18 mouse cellular contexts compared by ENCODE assay signal in genomic region chr15:27708968-27709612, GRCm38 (mm10). TPM values are rescaled to one million over a fixed set of nuclear protein-coding genes. Genes with fewer than 3 reads are reported as not detected.
DNase-seq lines count a peak whose midpoint lies in the region; TF ChIP-seq lines count a peak whose summit lies in the region.
"Had no signal": no experiment of that assay in that cellular context is flagged by ENCODE, and none has a peak within 500 bp of the region (broad histone marks: within the 10 kb centered on the region; RNA-seq: fewer than 3 reads in every experiment).

No protein-coding gene starts in this region.

- TF ChIP-seq CTCF in bone marrow, adult 2 months (IDR thresholded peaks at IDR 0.05; ENCODE audit: control insufficient read depth, insufficient read depth, low read length) = no peak
- TF ChIP-seq CTCF in small intestine, adult 2 months (IDR thresholded peaks at IDR 0.05; ENCODE audit: extremely low read depth, insufficient read length, insufficient replicate concordance, low read depth, low read length) = no peak
- no peak for TF ChIP-seq CTCF in layer of hippocampus, adult 2 months (conservative IDR thresholded peaks at IDR 0.05)

- H3K36me3 ChIP-seq in macrophage (ENCODE audit: inconsistent target) = no peaks in the 10 kb centered on the region
- no peaks in the 10 kb centered on the region for H3K36me3 ChIP-seq in small intestine, adult 2 months (ENCODE audit: control insufficient read depth, insufficient read depth, low read length)
- H3K36me3 ChIP-seq: embryonic facial prominence, embryonic 12.5 days; heart, embryonic 12.5 days; hindbrain, embryonic 10.5 days; limb, embryonic 12.5 days; neural tube, embryonic 13.5 days had no signal

- peak; percentile 25 to 26 for DNase-seq in lung, adult 18-20 months
- no peak for DNase-seq in lung, postnatal 10 days
- DNase-seq in retina, postnatal 1 day = no peak
- no peak for DNase-seq in layer of hippocampus, adult 2 months (ENCODE audit: low spot score in 2 of 2)
- DNase-seq: adrenal gland, postnatal 10 days; cerebellum, postnatal 10 days; gastrocnemius, postnatal 36 days; lung, embryonic 14.5 days; midbrain, embryonic 14.5 days; right cerebral cortex, adult 18-20 months had no signal

- no peak overlapping the region for H3K4me3 ChIP-seq in bone marrow, adult 2 months (replicated peaks; ENCODE audit: control insufficient read depth, low read depth, low read length)
- H3K4me3 ChIP-seq in macrophage (ENCODE audit: inconsistent target) = no peak overlapping the region
- no peak overlapping the region for H3K4me3 ChIP-seq in small intestine, adult 2 months (ENCODE audit: low read depth, low read length)
- no peak overlapping the region for H3K4me3 ChIP-seq in layer of hippocampus, adult 2 months
- H3K4me3 ChIP-seq: embryonic facial prominence, embryonic 12.5 days; heart, embryonic 12.5 days; hindbrain, embryonic 10.5 days; limb, embryonic 12.5 days; neural tube, embryonic 13.5 days had no signal

- TF ChIP-seq POLR2A in bone marrow, adult 2 months (IDR thresholded peaks at IDR 0.05; ENCODE audit: borderline replicate concordance, control insufficient read depth, low read depth, low read length) = no peak
- no peak for TF ChIP-seq POLR2A in small intestine, adult 2 months (IDR thresholded peaks at IDR 0.05; ENCODE audit: low read depth, low read length)

- H3K27ac ChIP-seq in bone marrow, adult 2 months (ENCODE audit: control insufficient read depth, insufficient read depth, low read depth, low read length, poor library complexity) = peak overlapping the region; percentile 29; the same call in 1 of the 2 replicates
- H3K27ac ChIP-seq in macrophage = peak overlapping the region; percentile 96
- peak overlapping the region; percentile 24; the same call in 1 of the 2 replicates for H3K27ac ChIP-seq in small intestine, adult 2 months (ENCODE audit: insufficient read depth, low read depth, low read length)
- no peak overlapping the region; the same call in 1 of the 2 replicates for H3K27ac ChIP-seq in layer of hippocampus, adult 2 months
- H3K27ac ChIP-seq: embryonic facial prominence, embryonic 12.5 days; hindbrain, embryonic 10.5 days; limb, embryonic 12.5 days; neural tube, embryonic 13.5 days had no signal

- H3K4me1 ChIP-seq in bone marrow, adult 2 months (ENCODE audit: control insufficient read depth, insufficient read depth, low read length) = peaks cover 2% of the 10 kb centered on the region; the same call in 1 of the 2 replicates
- peaks cover 10% of the 10 kb centered on the region; the same call in 1 of the 2 replicates for H3K4me1 ChIP-seq in small intestine, adult 2 months (ENCODE audit: control insufficient read depth, insufficient read depth, insufficient read length, low read length)
- H3K4me1 ChIP-seq: embryonic facial prominence, embryonic 12.5 days; heart, embryonic 12.5 days; hindbrain, embryonic 10.5 days; neural tube, embryonic 13.5 days had no signal

- WGBS in bone marrow, adult 2 months = 18% methylated on average over 7 of the region's 7 CpGs
- WGBS in macrophage (ENCODE audit: missing documents) = 9% methylated on average over 7 of the region's 7 CpGs
- 53% methylated on average over 7 of the region's 7 CpGs for WGBS in small intestine, adult 2 months

- no peaks in the 10 kb centered on the region for H3K27me3 ChIP-seq in small intestine, adult 2 months (ENCODE audit: control insufficient read depth, insufficient read depth, low read length)
- H3K27me3 ChIP-seq: embryonic facial prominence, embryonic 12.5 days; heart, embryonic 12.5 days; limb, embryonic 12.5 days; neural tube, embryonic 13.5 days had no signal

- no peaks in the 10 kb centered on the region for H3K79me2 ChIP-seq in macrophage (ENCODE audit: inconsistent target)

RNA-seq across cellular contexts. Expression of gene Otulinl, which starts 27.7 kb away (rescaled TPM):
- 6.6 and 12.2 TPM in 2 replicates for polyA plus RNA-seq in bone marrow, adult 2 months (2011; ENCODE audit: insufficient read depth, insufficient read length, low replicate concordance, missing spikeins)
- total RNA-seq in macrophage (2018; cell fraction: chromatin; rRNA removed) = 100 to 1,000 TPM in 8 of 26 experiments, 10 to 100 TPM in 18; 19.8 to 170 (median 74.5) TPM
- total RNA-seq in macrophage (2018; cell fraction: cytosol; rRNA removed) = 100 to 1,000 TPM in 9 of 26 experiments, 10 to 100 TPM in 17; 38.0 to 139 (median 90.4) TPM
- 100 to 1,000 TPM in 12 of 26 experiments, 10 to 100 TPM in 14; 31.4 to 206 (median 98.5) TPM for total RNA-seq in macrophage (2018; cell fraction: nucleus; rRNA removed)
- 61.1 to 168 TPM (median 87.5 TPM) in 3 replicates for polyA plus RNA-seq in macrophage (2018)
- 1.8 and 3.0 TPM in 2 replicates for polyA plus RNA-seq in small intestine, adult 2 months (2012; rRNA removed)
- total RNA-seq in layer of hippocampus, adult 2 months (2021) = 10 to 100 TPM; 27.6 to 31.8 TPM

Comparison
In these comparisons a context has a peak if more than half of its experiments do, and no peak if none do; other contexts are left out.
1. DNase-seq: peak in lung, adult 18-20 months (2 of 2); none in lung, postnatal 10 days (single experiment), retina, postnatal 1 day (single experiment) and layer of hippocampus, adult 2 months (0 of 2).